Mouse (Mus musculus) heart, embryonic 11.5 days (tissue): Measurements from ENCODE around the gene D17Wsu92e. TPM values are rescaled to one million over a fixed set of nuclear protein-coding genes. Genes with fewer than 3 reads are reported as not detected.

Experiments used
- ATAC-seq: fragments of 200-750 bp; cut with Nextera tagmentation; replicated peaks from 2 replicates; pipeline ENCODE4 v1.8.0; 2017; ENCODE audit warnings: moderate library complexity; ENCODE audit not compliant: insufficient number of reproducible peaks, low FRiP score, low TSS enrichment
- H3K27ac ChIP-seq: fragments of 300-500 bp; sonication (generic); 2 replicates; pipeline ENCODE4 v1.5.1; 2014; ENCODE audit warnings: mild to moderate bottlenecking, low read depth, low read length
- H3K27me3 ChIP-seq: fragments of 300-500 bp; sonication (generic); 2 replicates; pipeline ENCODE4 v1.6.1; 2014; ENCODE audit warnings: mild to moderate bottlenecking, low read length, mixed read lengths; ENCODE audit not compliant: control insufficient read depth, insufficient read depth
- H3K36me3 ChIP-seq: fragments of 300-500 bp; sonication (generic); 2 replicates; pipeline ENCODE4 v1.6.1; 2014; ENCODE audit warnings: mild to moderate bottlenecking, low read length, moderate library complexity, mixed read lengths; ENCODE audit not compliant: control insufficient read depth, insufficient read depth
- H3K4me1 ChIP-seq: fragments of 300-500 bp; sonication (generic); 2 replicates; pipeline ENCODE4 v1.6.1; 2014; ENCODE audit warnings: low read length; ENCODE audit not compliant: control insufficient read depth, insufficient read depth
- H3K4me2 ChIP-seq: fragments of 300-500 bp; sonication (generic); 2 replicates; pipeline ENCODE4 v1.6.1; 2014; ENCODE audit warnings: mild to moderate bottlenecking, moderate library complexity
- H3K4me3 ChIP-seq: fragments of 300-500 bp; sonication (generic); 2 replicates; pipeline ENCODE4 v1.5.1; 2014; ENCODE audit warnings: low read depth, low read length
- H3K9ac ChIP-seq: fragments of 300-500 bp; sonication (generic); 2 replicates; pipeline ENCODE4 v1.6.1; 2014; ENCODE audit warnings: mild to moderate bottlenecking, low read depth, low read length, moderate library complexity
- H3K9me3 ChIP-seq: fragments of 300-500 bp; sonication (generic); replicated peaks from 2 replicates; pipeline ENCODE4 v1.6.1; 2016; ENCODE audit warnings: low read length; ENCODE audit not compliant: control insufficient read depth
- WGBS: fragments of 180-500 bp; shearing (Covaris S2); extraction: QIAGEN DNeasy Blood & Tissue Kit; methylation state at CpG from one replicate; pipeline ENCODE4 v1.1.7; 2014; ENCODE audit not compliant: insufficient replicate concordance; 5-methylcytosine and 5-hydroxymethylcytosine counted together
- polyA plus RNA-seq: library from polyadenylated mRNA; unstranded; fragments of >200 nt; fragmentation: Nextera tagmentation; extraction: Ambion mirVana; gene quantifications from 2 replicates; pipeline ENCODE4 v1.2.1, GENCODE M21; 2014

Gene D17Wsu92e
- polyA plus RNA-seq, 1 experiment from 2014 or later: 11.8 TPM

GRCm38 (mm10) chr17:27799771-27800584 lies 20.5 kb downstream of the D17Wsu92e start:
- Histone ChIP-seq H3K4me1 (peaks cover 51% of the 10 kb centered on the region), H3K4me2 (peak overlapping the region; percentile 36), H3K4me3 (no peak overlapping the region; the same call in 1 of the 2 replicates), H3K9me3 (no peaks in the 10 kb centered on the region), H3K9ac (peak overlapping the region; percentile 23; the same call in 1 of the 2 replicates), H3K36me3 (no peaks in the 10 kb centered on the region), H3K27ac (peak overlapping the region; percentile 81), H3K27me3 (no peaks in the 10 kb centered on the region)
- 49% methylated on average over 16 of the region's 16 CpGs for WGBS
- peak; percentile 46; the same call in 1 of the 2 replicates for ATAC-seq

GRCm38 (mm10) chr17:27797341-27797872 lies 23.0 kb downstream of the D17Wsu92e start:
- 20% methylated on average over 11 of the region's 11 CpGs for WGBS
- Histone ChIP-seq H3K36me3 (no peaks in the 10 kb centered on the region), H3K4me1 (peaks cover 45% of the 10 kb centered on the region), H3K9me3 (no peaks in the 10 kb centered on the region), H3K27me3 (no peaks in the 10 kb centered on the region), H3K4me2 (peak overlapping the region; percentile 60), H3K27ac (peak overlapping the region; percentile 70), H3K4me3 (peak overlapping the region; percentile 23), H3K9ac (0 out of 2 replicates have a peak overlapping the region, but pooled peaks have one; percentile 34)
- ATAC-seq: 0 out of 2 replicates have a peak, but pooled peaks have one; percentile 18

- Histone ChIP-seq H3K4me1 (peaks cover 45% of the 10 kb centered on the region), H3K9ac (no peak overlapping the region), H3K36me3 (no peaks in the 10 kb centered on the region), H3K27me3 (no peaks in the 10 kb centered on the region), H3K4me2 (peak overlapping the region; percentile 60), H3K27ac (peak overlapping the region; percentile 70), H3K4me3 (no peak overlapping the region), H3K9me3 (no peaks in the 10 kb centered on the region)
- WGBS: 41% methylated on average over 6 of the region's 6 CpGs
- ATAC-seq: no peak
Measured at GRCm38 (mm10) chr17:27796780-27797179, 23.7 kb downstream of the D17Wsu92e start.

- Histone ChIP-seq H3K36me3 (no peaks in the 10 kb centered on the region; the same call in 1 of the 2 replicates), H3K27me3 (no peaks in the 10 kb centered on the region), H3K4me2 (no peak overlapping the region), H3K4me3 (no peak overlapping the region), H3K27ac (no peak overlapping the region), H3K4me1 (peaks cover 27% of the 10 kb centered on the region), H3K9ac (no peak overlapping the region), H3K9me3 (no peaks in the 10 kb centered on the region)
- 82% methylated on average over 6 of the region's 6 CpGs for WGBS
- no peak for ATAC-seq
Measured at GRCm38 (mm10) chr17:27793144-27793543, 27.3 kb downstream of the D17Wsu92e start.

GRCm38 (mm10) chr17:27792516-27792915 lies 27.9 kb downstream of the D17Wsu92e start:
- no peaks in the 10 kb centered on the region for H3K27me3 ChIP-seq
- H3K9ac ChIP-seq: no peak overlapping the region
- H3K4me2 ChIP-seq: no peak overlapping the region
- peaks cover 21% of the 10 kb centered on the region for H3K4me1 ChIP-seq
- 66% methylated on average over 4 of the region's 4 CpGs for WGBS
- no peaks in the 10 kb centered on the region for H3K9me3 ChIP-seq
- no peak overlapping the region for H3K27ac ChIP-seq
- H3K4me3 ChIP-seq: no peak overlapping the region
- H3K36me3 ChIP-seq: no peaks in the 10 kb centered on the region; the same call in 1 of the 2 replicates
- ATAC-seq: no peak

GRCm38 (mm10) chr17:27791556-27791955 lies 28.9 kb downstream of the D17Wsu92e start:
- H3K9ac ChIP-seq: no peak overlapping the region
- WGBS: 87% methylated on average over 2 of the region's 2 CpGs
- H3K9me3 ChIP-seq: no peaks in the 10 kb centered on the region
- no peak for ATAC-seq
- H3K4me3 ChIP-seq: no peak overlapping the region
- no peaks in the 10 kb centered on the region for H3K27me3 ChIP-seq
- H3K4me2 ChIP-seq: no peak overlapping the region
- H3K27ac ChIP-seq: no peak overlapping the region
- peaks cover 11% of the 10 kb centered on the region for H3K4me1 ChIP-seq
- no peaks in the 10 kb centered on the region; the same call in 1 of the 2 replicates for H3K36me3 ChIP-seq

- H3K4me2 ChIP-seq: no peak overlapping the region
- H3K36me3 ChIP-seq: peaks cover 2% of the 10 kb centered on the region
- no peak overlapping the region for H3K27ac ChIP-seq
- H3K9me3 ChIP-seq: no peaks in the 10 kb centered on the region
- no peak overlapping the region for H3K9ac ChIP-seq
- H3K4me1 ChIP-seq: peaks cover 6% of the 10 kb centered on the region
- 72% methylated on average over 2 of the region's 2 CpGs for WGBS
- no peak for ATAC-seq
- no peak overlapping the region for H3K4me3 ChIP-seq
- no peaks in the 10 kb centered on the region for H3K27me3 ChIP-seq
Measured at GRCm38 (mm10) chr17:27790976-27791375, 29.5 kb downstream of the D17Wsu92e start.

GRCm38 (mm10) chr17:27790015-27790414 lies 30.4 kb downstream of the D17Wsu92e start:
- Histone ChIP-seq H3K9ac (no peak overlapping the region), H3K36me3 (peaks cover 6% of the 10 kb centered on the region), H3K4me2 (no peak overlapping the region), H3K27ac (no peak overlapping the region), H3K27me3 (no peaks in the 10 kb centered on the region), H3K9me3 (no peaks in the 10 kb centered on the region), H3K4me1 (peaks cover 4% of the 10 kb centered on the region; the same call in 1 of the 2 replicates), H3K4me3 (no peak overlapping the region)
- ATAC-seq: no peak
- 82% methylated on average over 5 of the region's 5 CpGs for WGBS
